Mouse (Mus musculus): Measurements from ENCODE around the gene C1d. TPM values are rescaled to one million over a fixed set of nuclear protein-coding genes. Genes with fewer than 3 reads are reported as not detected.

C1d gene
- total RNA-seq, 1 experiment from 2014 or later, result 97.7 TPM

DNA sequence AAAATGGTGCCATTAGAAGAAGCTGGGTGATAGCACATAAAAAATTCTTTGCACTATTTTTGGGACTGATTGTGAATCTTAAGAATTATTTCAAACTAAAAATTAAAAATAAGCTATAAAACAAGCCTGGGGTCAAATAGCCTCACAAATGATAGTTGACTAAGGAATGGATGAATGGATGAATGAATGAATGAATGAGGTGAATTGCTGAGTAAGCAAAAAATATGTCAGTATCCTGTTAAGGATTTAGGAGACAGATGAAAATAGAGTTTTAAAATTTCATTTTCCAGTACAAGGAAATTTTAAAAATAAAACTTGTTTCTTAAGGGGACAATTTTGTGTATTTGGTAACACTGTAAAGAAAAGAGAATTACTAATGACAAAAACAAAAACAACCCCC, 50.1 kb downstream of the C1d start:
- no peak for ATAC-seq (replicated peaks; ENCODE audit: insufficient number of reproducible peaks, low FRiP score, low TSS enrichment, poor library complexity, severe bottlenecking)

Other genes with a start within 250 kb of the C1d start
- gene Cnrip1, start 206.0 kb upstream of the C1d start, total RNA-seq (2017), result 2.0 to 15.1 TPM (median 3.2 TPM) in 3 replicates
- 730 to 802 TPM (median 760 TPM) in 3 replicates for gene Plek, start 205.2 kb upstream of the C1d start, total RNA-seq (2017)
- 103 to 132 TPM (median 125 TPM) in 3 replicates for gene Ppp3r1, start 98.3 kb upstream of the C1d start, total RNA-seq (2017)
- gene Wdr92, start 75.5 kb upstream of the C1d start, total RNA-seq (2017), result 4.7 to 20.4 TPM (median 6.3 TPM) in 3 replicates
- 39.8 to 46.5 TPM (median 44.2 TPM) in 3 replicates for gene Pno1, start 46.0 kb upstream of the C1d start, total RNA-seq (2017)